Mouse (Mus musculus) common myeloid progenitor, adult 5-6 weeks (primary cell): Measurements from ENCODE around the gene Naglu. TPM values are rescaled to one million over a fixed set of nuclear protein-coding genes. Genes with fewer than 3 reads are reported as not detected.

ENCODE experiments used
- ATAC-seq: replicated peaks from 2 replicates; pipeline ENCODE4 v1.8.0; 2016; ENCODE audit warnings: low read depth, mild to moderate bottlenecking, moderate TSS enrichment, inconsistent platforms; ENCODE audit not compliant: poor library complexity, severe bottlenecking
- total RNA-seq: library from RNA; stranded (forward); fragments of 200-1000, 187-1606 nt; gene quantifications from 2 replicates; pipeline ENCODE4 v1.2.3, GENCODE M21; 2017

Gene Naglu
- 4.5 and 8.3 TPM in 2 replicates for total RNA-seq

DNA sequence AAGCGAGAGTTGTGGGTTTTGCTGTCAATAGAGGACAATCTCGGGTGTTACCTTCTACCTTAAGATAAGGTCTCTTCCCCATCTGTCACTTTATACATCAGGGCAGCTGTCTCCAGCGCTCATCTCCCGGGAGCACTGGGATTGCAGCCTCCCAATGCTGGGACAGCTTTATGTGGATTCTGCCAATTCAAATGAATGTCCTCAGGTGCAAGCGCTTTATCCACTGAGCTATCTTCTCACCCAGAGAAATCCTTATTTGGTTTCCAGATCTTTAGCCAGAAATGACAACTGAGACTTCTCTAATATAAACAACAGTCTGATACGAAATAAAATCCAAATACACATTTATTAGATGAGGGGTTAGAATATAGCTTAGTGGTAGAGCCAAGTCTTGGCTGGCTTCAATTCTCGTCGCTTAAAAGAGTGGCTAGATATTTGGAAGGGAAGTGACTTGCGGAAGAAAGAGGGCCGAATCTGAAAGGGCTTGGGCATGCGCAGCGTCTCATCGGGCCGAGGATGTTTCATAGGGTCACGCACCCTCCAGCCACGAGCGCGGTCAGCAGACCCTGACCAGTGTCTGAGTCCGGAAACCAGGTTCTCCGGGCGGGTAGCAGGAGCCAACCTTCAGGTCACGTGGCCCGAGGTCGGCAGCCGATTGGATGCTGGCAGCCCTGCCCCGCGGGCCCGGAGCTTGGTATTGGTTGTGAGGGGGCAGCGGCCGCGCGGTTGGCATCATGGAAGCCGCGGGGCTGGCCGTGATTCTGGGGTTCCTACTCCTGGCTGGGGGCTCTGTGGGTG is at the start of gene Naglu:
Gene Naglu (plus strand): TSS at position 622 of the 798 bp plus-strand sequence.
- peak; percentile 91 for ATAC-seq

DNA sequence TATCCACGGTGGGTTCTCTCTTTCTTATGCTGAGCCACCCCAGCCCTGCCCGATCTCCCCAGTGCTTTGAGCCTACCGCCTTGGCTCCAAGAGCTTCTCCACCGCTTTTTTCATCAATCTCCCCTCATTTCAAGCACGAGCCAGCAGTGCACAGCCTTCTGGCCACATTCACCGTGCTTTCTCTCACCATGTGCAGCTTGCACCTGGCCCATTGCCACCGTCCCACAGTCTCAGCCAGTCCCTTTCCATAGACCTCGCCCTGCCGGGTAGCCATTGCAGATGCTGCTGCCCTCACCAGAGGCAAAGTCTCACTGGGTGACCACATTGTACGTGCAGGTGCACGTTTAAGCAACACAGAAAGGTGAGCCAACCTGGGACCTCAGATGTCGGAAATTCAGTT is 46.4 kb upstream of the Naglu start:
- no peak for ATAC-seq

DNA sequence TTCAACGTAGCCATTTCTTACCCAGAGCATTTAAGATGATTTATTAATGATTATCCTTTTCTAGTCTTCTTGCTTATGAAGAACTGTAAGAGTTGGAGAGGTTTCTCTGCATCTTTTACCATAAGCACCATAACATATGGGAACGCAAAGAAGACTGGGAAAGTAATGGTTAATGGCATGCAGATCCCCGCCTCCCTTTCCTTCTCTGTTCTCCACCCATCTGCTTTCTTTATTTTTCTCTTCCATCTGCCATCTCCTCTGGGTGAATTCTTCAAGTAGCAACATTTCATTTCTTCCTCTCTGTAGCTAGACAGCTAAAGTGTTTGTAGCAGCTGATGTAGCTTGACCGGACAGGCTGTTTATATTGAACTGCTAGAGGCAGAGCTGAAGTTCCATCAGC is 45.8 kb upstream of the Naglu start:
- ATAC-seq, result no peak

DNA sequence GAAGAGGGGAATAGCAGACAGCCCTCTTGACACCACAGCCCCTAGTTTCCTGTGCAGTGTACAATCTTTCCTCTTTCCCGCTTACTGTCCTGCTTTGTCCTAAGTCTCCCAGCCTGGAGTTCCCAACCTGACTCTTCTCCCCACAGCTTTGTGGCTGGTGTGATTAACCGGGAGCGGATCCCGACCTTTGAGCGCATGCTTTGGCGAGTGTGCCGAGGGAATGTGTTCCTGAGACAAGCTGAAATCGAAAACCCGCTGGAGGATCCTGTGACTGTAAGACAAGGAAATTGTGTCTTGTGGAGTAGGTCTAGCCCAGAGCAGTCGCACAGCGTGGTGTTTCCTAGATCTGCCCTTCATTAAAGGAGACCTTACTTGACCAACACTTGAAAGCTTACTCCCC is 42.7 kb upstream of the Naglu start:
- no peak for ATAC-seq

DNA sequence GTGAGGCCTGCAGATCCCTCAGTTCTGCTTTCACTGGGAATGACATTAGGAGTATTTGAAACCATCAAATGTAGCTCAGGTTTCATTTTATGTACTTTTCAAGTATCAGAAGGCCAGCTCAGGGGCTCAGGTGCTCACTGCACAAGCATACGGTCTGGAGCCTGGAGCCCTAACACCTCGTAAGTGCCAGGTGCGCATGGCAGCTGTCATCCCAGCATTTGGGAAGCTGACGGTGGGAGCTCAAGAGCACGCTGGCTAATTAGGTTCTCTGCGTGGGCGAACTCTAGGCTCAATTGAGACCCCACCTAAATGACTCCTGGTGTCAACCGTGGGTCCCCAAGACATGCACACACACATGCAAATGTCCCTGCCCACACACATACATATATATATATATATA is 40.5 kb upstream of the Naglu start:
- no peak for ATAC-seq

DNA sequence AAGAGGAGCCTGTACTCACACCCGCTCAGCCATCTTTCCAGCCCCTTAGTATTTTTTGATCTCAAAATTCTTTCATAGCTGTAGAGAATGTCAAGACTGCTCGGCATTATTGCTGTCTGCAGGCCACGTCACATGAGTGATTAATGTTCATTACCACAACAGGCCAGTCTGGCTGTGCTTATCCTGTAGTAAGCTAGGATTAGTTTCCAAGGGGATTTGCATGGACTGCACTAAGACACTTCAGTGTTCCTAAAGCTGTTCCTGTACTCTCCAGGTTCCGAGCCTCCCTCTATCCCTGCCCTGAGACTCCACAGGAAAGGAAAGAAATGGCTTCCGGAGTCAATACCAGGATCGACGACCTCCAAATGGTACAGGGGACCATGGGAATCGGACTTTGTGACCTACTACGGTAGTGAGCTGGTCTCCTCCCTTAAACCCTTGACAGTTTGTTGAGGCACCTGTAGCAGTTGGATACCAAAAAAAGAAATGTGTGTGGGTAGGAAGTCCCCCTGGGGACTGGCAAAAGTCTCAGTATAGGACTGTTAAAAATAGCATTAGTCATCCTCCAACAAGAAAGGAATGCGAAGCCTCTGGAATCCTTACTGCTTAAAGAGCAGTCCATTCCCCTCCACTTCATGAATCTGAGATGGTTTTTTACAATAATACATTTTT is 39.5 kb upstream of the Naglu start:
- no peak for ATAC-seq

DNA sequence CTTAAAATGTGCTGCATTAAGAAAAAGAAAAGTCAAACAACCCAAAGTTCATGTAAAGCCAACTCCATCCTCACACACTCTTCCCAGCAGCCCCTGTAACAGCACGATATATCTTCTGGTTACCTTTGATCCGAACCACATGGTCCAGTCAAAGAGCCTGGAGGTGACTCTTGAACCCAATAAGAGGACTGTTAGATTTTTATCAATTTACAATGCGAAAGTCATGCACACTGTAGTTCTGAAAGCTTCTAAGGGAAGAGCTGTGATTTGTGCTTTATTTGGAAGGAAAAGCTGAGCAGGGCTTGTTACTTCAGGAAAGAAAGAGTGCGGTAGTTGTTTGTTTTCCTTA is 39.0 kb upstream of the Naglu start:
- ATAC-seq, result no peak

DNA sequence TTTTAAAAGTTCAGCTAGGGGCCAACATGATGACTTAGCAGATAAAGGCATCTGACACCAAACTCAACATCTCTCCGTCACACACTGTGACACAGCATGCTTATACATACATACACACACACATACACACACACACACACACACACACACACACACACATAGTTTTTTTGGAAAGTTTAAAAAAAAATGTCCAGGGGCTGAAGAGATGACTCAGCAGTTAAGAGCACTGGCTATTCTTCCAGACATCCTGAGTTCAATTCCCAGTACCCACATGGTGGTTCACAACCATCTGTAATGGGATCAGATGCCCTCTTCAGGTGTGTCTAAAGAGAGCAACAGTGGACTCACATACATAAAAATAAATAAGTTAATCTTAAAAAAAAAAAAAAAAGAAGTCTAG is 38.3 kb upstream of the Naglu start:
- ATAC-seq, result no peak

DNA sequence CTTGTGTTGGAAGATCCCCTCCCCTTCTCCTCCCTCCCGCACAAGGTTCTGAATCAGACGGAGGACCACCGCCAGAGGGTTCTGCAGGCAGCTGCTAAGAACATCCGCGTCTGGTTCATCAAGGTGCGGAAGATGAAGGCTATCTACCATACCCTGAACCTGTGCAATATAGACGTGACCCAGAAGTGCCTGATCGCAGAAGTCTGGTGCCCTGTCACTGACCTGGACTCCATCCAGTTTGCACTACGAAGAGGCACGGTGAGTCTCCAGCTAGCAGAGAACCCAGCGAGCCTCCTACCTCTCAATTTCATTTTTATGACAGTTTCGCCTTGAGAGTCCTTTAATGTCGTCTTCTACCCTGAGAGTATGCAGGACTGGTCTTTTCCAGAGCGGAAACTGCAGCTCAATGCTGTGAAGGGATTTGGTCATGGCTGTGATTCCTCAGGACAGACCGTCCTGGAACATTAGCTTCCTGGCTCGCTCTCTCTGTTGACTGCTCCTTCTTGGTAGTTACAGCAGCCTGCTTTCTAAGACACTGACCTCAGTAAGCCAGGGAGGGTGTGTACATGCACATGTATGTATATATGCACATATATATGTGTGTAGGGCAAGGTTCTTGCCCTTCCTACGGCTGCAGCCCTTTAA is 35.8 kb upstream of the Naglu start:
- no peak for ATAC-seq

DNA sequence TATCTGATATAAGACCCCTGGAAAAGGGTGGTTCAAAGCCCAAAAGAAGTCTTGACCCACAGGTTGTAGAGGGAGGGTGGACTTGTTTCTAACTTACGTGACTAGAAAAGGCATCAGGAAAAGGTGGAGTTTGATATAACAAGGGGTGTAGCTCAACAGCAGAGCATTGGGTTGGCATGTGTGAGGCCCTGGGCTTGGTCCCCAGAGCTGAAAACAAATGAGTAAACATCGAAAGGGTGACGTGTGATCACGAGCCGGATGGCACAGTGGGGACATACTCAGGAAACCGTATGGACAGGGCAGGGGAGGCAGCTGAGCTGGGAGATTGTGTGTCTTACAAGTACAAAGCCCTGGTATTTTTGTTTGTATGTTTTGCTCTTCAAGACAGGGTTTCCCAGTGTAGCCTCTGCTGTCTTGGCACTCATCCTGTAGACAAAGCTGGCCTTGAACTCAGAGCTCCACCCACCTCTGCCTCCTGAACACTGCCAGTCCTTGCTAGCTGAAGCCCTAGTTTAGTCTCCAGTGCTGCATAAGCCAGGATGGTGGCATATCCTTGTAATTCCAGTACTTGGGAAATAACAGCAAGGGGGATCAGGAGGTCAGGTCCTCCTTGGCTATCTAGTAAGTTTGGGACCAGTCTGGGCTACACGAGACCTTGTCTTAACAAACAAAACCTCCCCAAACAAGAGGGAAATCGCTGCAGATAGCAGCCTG is 35.0 kb upstream of the Naglu start:
- ATAC-seq, result no peak

DNA sequence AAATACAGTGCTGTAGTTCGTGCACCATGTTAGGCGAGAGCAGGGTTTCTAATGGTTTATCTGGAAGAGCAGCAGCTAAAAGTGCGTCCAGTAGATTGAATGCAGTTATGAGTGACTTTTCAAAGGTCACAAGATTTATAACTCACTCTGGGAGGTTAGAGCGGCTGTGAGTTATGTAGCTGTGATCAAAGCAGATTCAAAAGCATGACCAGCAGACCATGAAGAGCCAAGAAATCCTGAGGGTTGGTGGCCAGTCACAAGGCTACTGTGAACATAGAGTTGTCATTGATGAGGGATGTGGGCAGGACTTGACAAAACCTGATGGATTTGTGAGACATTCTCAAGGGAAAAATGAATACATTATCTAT is 34.5 kb upstream of the Naglu start:
- ATAC-seq, result no peak

DNA sequence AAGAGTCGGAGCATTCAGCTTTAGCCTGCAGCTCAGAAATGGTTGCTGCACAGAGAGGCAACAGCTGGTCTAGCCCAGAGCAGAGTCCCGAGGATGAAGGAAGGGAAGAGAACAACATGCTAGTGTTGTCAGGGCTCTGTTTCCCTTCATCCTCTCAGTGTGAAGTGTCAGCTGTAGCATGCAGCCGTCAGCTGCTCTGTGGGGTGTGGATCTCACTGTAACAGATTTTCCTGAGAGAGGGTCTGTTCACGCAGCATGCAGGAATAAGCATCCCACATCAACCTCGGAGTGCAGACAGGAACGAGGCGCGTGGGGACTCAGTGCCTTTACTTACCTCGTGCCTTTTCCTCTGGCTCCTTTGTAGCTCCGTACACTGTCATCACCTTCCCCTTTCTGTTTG is 32.0 kb upstream of the Naglu start:
- no peak for ATAC-seq

DNA sequence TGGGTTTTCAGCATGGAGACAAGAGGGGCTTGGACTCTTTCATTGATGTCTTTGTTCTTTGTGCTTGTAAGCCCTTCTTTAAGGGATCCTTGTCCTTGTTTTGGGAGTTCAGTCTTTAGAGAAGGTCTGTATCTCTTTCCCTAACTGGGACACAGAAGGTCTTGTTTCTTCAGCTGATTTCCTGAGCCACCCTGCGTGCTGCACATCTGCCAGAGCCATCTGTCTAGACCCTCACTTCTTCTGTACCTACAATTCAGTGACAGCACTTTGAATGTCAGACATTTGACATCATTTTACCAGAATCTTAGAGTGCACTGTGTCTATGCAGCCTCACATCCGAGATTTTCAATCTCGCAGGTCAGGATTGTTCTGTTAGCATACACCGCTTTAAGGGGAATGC is 24.0 kb upstream of the Naglu start:
- ATAC-seq, result no peak

DNA sequence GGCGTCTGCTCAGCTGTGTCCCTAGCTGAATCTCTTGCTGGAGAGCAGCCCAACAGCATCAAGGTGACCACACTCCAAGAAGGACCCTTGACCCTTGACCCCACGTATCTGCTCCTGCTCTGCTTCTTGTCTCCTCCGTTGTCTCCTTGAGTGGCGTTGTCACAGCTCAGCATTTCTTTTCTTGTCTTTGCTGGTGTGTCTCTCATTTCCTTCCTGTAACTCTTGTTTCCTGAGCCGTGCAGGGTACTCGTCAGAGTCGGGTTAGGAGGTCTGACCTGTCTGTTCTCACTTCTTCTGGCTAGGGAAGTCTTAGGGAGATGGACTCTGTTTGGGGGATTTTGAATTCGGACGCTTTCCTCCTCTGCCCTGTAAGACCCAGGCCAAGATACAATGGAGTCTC is 23.4 kb upstream of the Naglu start:
- ATAC-seq, result no peak

DNA sequence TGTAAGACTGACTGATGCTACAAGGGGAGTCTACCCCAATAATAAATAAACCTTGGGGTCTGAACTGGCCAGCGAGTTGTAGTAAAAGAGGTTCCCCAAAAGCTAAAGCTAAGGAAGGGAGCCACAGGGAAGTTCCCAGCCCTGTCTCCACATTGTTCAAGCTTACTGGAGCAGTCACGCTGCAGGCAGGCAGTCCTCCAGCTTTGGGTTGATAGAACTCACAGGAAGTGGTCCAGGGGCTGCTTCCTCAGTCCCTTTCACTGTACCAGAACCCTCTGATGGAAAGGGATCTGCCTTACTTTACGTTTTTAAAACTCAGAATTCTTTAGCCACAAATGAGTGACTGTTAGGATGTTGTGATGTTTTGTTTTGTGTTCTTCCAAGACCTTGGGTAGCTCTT is 22.3 kb upstream of the Naglu start:
- ATAC-seq, result no peak

DNA sequence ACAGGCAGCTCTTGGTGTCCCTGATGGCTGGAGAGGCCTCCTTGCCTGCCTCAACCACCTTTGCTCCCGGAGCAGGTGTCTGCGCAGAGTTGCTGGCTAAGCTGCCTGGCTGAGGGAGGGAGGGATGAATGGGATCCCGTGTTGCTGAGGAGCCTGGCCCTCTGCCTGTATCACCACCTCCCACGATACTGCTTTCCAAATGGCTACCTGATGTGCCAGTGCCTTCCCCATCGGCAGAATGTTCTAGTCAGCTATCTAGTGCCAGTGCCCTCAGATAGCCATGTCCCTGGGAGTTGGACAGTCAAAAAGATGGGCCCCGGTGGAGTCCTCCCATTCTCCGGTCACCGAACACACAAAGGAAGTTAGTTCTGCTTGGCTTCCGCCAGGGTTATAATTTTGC is 19.5 kb upstream of the Naglu start:
- ATAC-seq, result no peak

DNA sequence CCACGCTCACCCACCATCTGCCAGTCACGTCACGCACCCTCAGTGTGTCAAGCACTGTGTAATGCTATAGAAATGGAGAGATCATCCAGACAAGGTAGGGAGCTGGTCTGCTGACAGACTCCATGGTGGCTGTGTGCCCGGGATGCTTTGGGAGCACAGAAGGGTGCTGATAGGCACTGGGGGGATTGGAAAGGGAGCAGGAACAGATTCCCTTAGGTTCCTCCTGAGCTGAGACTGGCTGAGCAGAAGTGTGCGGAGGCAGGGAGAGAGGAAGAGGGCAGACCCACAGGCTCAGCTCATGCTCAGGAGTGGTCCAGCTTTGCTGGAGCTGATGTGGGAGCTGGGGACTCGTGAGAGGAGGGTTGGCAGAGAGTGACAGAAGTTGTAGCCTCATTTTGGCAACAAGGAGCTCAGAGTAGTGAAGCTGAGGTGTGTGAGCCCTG is 18.7 kb upstream of the Naglu start:
- no peak for ATAC-seq

DNA sequence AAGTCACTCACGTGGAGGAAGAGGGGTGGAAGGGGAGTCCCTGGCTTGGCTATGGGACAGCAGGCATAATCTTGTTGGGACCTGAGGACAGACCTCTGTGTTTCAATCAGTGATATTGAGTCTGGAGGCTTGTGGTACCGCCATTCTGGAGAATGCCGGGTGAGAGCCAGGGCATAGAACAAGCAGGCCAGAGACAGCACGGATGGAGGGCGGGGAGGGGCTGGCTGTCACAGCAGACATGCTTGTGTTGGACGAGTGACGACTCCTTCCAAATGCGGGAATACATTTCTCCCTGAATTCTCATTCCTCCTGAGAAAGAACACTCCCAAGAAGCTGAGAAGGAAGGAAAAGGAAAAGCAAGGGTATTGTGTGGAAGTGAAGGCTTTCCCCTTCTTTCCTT is 18.2 kb upstream of the Naglu start:
- ATAC-seq, result no peak

DNA sequence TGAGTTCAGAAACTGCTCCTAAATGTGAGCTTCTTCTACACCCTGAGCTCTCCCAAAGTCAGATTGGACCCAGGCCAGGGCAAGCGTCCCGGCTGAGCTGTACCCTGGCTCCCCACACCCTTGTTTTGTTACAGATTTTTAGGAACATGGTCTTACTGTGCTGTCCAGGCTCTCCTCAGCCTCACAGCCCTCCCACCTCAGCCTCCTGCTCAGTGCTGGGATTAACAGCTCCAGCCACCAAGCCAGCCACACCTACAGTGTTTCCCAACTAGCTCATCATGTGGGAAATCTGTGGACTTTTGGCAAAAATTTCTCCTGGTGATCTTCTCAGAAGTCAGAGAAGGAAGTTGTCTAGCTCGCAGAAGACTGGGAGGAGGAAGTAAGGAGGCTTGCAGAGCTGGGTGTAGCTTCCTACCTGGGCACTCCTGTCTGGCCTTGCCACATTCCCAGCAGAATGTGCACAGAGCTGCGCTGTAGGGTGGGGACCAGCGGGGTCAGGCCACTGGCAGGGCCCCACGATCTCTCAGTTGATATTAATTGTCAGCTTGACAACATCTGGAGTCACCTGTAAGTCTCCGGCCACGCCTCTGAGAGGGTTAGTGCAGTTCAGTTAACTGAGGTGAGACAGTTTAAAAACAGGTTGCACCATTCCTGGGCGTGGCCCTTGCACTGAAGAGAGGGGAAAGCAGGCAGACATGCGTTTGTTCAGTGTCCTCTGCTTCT is 16.9 kb upstream of the Naglu start:
- ATAC-seq, result no peak

DNA sequence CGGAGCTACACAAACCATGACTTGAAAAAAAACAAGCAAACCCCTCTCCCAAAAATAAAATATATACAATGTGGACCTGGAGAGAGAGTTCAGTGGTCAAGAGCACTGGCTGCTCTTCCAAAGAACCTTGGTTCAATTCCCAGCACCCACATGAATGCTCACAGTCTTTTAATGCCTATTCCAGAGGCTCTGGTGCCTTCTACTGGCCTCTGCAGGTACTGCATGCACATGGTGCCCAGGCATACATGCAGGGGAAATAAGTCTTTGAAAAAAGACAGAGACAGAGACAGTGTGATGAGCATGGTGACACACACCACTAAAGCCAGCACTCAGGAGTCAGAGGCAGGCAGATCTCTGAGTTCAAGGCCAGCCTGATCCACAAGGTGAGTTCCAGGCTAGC is 15.8 kb upstream of the Naglu start:
- ATAC-seq, result 0 out of 2 replicates have a peak, but pooled peaks have one; percentile 12
